Mouse (Mus musculus): ENCODE data around the gene Osm.

DNA sequence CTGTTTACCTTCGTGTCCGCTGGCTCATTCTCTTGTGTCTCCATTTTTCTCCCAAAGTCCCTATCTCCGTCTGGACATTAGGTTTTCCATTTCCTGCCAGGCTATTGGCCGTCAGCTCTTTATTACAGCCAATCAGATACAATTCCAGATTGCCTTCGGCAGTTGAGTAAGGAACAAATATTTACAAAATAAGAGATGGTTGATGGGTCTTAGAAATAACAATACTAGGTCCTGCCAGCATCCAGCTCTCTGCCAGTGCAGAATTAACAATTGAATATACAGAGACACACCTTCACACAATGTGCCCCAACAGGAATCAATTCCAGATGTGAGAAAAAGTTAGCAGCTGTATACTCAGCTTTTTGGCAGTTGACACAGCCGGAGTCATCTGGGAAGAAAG is 9.9 kb downstream of the Osm start:
- TF ChIP-seq MAFK (IDR thresholded peaks at IDR 0.05; ENCODE audit: insufficient read depth, low read depth, low read length): no peak
- no peak for TF ChIP-seq ZNF384 (IDR thresholded peaks at IDR 0.05; ENCODE audit: low read depth, low read length)
- no peak for TF ChIP-seq CHD2 (IDR thresholded peaks at IDR 0.05; ENCODE audit: low read depth, low read length)
- TF ChIP-seq ZC3H11A (IDR thresholded peaks at IDR 0.05; ENCODE audit: borderline replicate concordance, low read depth, low read length): no peak
